In genomic region chr3:33902431-33902830, GRCm38 (mm10) we compare ENCODE assay signal across 25 mouse cellular contexts.
"Had no signal": no experiment of that assay in that cellular context is flagged by ENCODE, and none has a peak within 500 bp of the region (broad histone marks: within the 10 kb centered on the region; RNA-seq: fewer than 3 reads in every experiment).

No protein-coding gene starts in this region.

- H3K27me3 ChIP-seq: heart, embryonic 12.5 days; heart, embryonic 15.5 days; limb, embryonic 12.5 days; liver, embryonic 13.5 days; liver, embryonic 15.5 days had no signal

- H3K9ac ChIP-seq: heart, embryonic 12.5 days; heart, embryonic 15.5 days; hindbrain, embryonic 13.5 days; hindbrain, embryonic 15.5 days; limb, embryonic 12.5 days; liver, embryonic 13.5 days; liver, embryonic 15.5 days had no signal

- DNase-seq: gastrocnemius, postnatal 14 days; heart, adult 11 months; heart, adult 2 months; heart, postnatal 14 days; heart, postnatal 36 days; kidney, adult 11 months; kidney, adult 2 months; kidney, postnatal 10 days; kidney, postnatal 25 days; kidney, postnatal 4 days; liver; liver, embryonic 13.5 days had no signal

- H3K4me2 ChIP-seq: heart, embryonic 12.5 days; heart, embryonic 15.5 days; hindbrain, embryonic 13.5 days; hindbrain, embryonic 15.5 days; limb, embryonic 12.5 days; liver, embryonic 11.5 days; liver, embryonic 13.5 days; liver, embryonic 15.5 days had no signal

- H3K4me3 ChIP-seq: heart, adult 2 months; heart, embryonic 10.5 days; heart, embryonic 12.5 days; heart, embryonic 15.5 days; hindbrain, embryonic 13.5 days; hindbrain, embryonic 15.5 days; layer of hippocampus, adult 2 months; left cerebral cortex, adult 2 months; limb, embryonic 10.5 days; limb, embryonic 12.5 days; liver, embryonic 13.5 days; liver, embryonic 15.5 days had no signal

- H3K27ac ChIP-seq: heart, adult 2 months; heart, embryonic 10.5 days; heart, embryonic 15.5 days; hindbrain, embryonic 13.5 days; hindbrain, embryonic 15.5 days; hindbrain, postnatal 0 days; layer of hippocampus, adult 2 months; left cerebral cortex, adult 2 months; limb, embryonic 10.5 days; limb, embryonic 12.5 days; liver, embryonic 13.5 days; liver, embryonic 15.5 days had no signal

- H3K4me1 ChIP-seq: liver, embryonic 13.5 days; liver, embryonic 15.5 days had no signal

- H3K9me3 ChIP-seq: heart, embryonic 10.5 days; heart, embryonic 12.5 days; heart, embryonic 15.5 days; hindbrain, embryonic 13.5 days; hindbrain, embryonic 15.5 days; limb, embryonic 10.5 days; limb, embryonic 12.5 days; liver, embryonic 13.5 days; liver, embryonic 15.5 days had no signal

- ATAC-seq: hindbrain, postnatal 0 days; intestine, embryonic 16.5 days had no signal

- H3K36me3 ChIP-seq: heart, embryonic 10.5 days; heart, embryonic 12.5 days; heart, embryonic 15.5 days; hindbrain, embryonic 13.5 days; hindbrain, embryonic 15.5 days; limb, embryonic 10.5 days; limb, embryonic 12.5 days; liver, embryonic 13.5 days; liver, embryonic 15.5 days had no signal
